Mouse (Mus musculus): ENCODE data around the gene Ddx25.

The Ddx25 gene

DNA sequence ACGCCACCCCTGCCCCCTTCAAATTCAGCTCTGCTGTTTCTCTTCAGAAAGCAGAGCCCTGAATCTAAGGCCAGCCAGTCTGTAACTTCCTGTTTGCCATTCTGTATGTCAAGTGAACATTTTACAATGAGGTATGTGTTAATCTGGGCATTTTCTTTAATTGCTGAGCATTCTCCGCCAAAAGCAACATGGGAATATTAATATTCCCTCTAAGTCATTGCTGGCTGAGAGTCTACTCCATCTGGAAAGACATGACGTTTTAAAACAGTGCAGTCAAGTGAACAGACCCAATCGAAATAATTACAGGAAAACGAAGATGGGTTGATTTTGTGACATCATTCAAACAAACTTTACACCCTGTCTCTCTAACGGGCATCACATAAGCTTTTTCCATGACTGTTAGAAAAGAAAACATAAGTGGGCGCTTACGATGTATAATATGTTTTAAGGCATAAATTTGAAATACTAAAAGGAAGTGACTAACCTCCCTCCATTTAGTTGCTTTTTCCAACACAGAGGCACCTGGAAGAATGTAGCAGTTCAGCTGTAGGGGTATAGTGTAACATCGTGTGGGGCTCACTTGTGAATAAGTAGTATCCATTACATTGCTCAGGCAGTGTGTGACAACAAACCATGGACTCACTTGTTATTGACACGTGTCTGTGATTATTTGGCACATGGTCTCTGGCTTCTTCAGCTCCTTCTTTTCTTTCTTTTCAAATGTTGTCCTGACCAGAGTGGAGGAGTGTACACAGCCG is 67.0 kb downstream of the Ddx25 start:
- no peak for DNase-seq

DNA sequence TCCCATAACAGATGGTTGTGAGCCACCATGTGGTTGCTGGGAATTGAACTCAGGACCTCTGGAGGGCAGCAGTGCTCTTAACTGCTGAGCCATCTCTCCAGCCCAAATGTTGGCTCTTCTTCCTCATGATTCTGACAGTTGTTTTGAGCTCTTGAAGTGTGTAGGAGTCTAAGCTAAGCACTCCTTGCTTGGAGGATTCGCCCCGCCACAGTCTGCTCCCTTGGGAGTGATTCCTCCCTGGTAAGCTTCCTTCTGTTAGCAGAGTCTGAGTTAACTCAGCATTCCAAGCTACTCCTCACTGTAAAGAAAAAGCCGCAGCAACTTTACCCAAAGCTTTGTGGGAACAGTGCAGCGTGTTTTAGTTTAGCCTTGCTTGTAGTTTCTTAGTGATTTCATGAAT is 69.8 kb downstream of the Ddx25 start:
- DNase-seq = no peak
